Mouse (Mus musculus) adrenal gland, postnatal 10 days (tissue): ENCODE data around the gene Rnf214. TPM values are rescaled to one million over a fixed set of nuclear protein-coding genes. Genes with fewer than 3 reads are reported as not detected.

ENCODE experiments used
- DNase-seq: peaks from one replicate; pipeline ENCODE4 v3.0.0; 2021; ENCODE audit warnings: mixed read lengths
- long read RNA-seq, 2 experiments: library from polyadenylated mRNA; stranded (forward); transcript quantifications; one replicate each; pipeline ENCODE4 v2.0.0; 2021
- total RNA-seq, 2 experiments: library from RNA; stranded (reverse); gene quantifications; 2 replicates each; pipeline ENCODE4 v1.2.3; 2021

The Rnf214 gene
- total RNA-seq, result 10 to 100 TPM; 37.4 to 42.3 TPM
- long read RNA-seq, experiment 1, partial matches to known transcripts, result 7 of 25 reads
- long read RNA-seq, experiment 1, other reads (novel, unspliced or antisense), result 15 of 25 reads
- long read RNA-seq, experiment 2, partial matches to known transcripts, result 1 of 16 reads
- long read RNA-seq, experiment 2, other reads (novel, unspliced or antisense), result 10 of 16 reads

GRCm38 (mm10) chr9:45906355-45907077, at the start of gene Rnf214, which contains the start of gene Pcsk7:
TSS of gene Rnf214 (minus strand) at chr9:45906911.
TSS of gene Pcsk7 (plus strand) at chr9:45906497.
- DNase-seq, result peak; percentile 96

GRCm38 (mm10) chr9:45955107-45955963, 48.6 kb upstream of the Rnf214 start, which contains the start of gene Sidt2:
TSS of gene Sidt2 (minus strand) at chr9:45955258.
- DNase-seq, result peak; percentile 93

GRCm38 (mm10) chr9:45954294-45955106, 47.8 kb upstream of the Rnf214 start:
- DNase-seq, result peak; percentile 68

- peak; percentile 62 for DNase-seq
These were observed 47.0 kb upstream of the Rnf214 start for GRCm38 (mm10) chr9:45953511-45954293.

GRCm38 (mm10) chr9:45952890-45953289, 46.2 kb upstream of the Rnf214 start:
- DNase-seq, result no peak

GRCm38 (mm10) chr9:45952057-45952456, 45.3 kb upstream of the Rnf214 start:
- DNase-seq, result no peak

GRCm38 (mm10) chr9:45946872-45947183, 40.1 kb upstream of the Rnf214 start:
- no peak for DNase-seq

- no peak for DNase-seq
These were observed 39.6 kb upstream of the Rnf214 start for GRCm38 (mm10) chr9:45946182-45946871.

GRCm38 (mm10) chr9:45945721-45946120, 39.0 kb upstream of the Rnf214 start:
- DNase-seq, result no peak

GRCm38 (mm10) chr9:45944506-45945400, 38.0 kb upstream of the Rnf214 start:
- DNase-seq, result no peak

- no peak for DNase-seq
These were observed 37.2 kb upstream of the Rnf214 start for GRCm38 (mm10) chr9:45943628-45944505.

- DNase-seq, result no peak
These were observed 36.2 kb upstream of the Rnf214 start for GRCm38 (mm10) chr9:45942916-45943315.

GRCm38 (mm10) chr9:45942464-45942863, 35.8 kb upstream of the Rnf214 start:
- no peak for DNase-seq

GRCm38 (mm10) chr9:45941329-45941888, 34.7 kb upstream of the Rnf214 start:
- DNase-seq, result no peak

GRCm38 (mm10) chr9:45939794-45940193, 33.1 kb upstream of the Rnf214 start:
- DNase-seq, result no peak

- no peak for DNase-seq
These were observed 32.4 kb upstream of the Rnf214 start for GRCm38 (mm10) chr9:45938952-45939637.

- DNase-seq, result peak; percentile 83
These were observed 31.4 kb upstream of the Rnf214 start for GRCm38 (mm10) chr9:45938088-45938487.
